Mouse (Mus musculus): ENCODE results near the gene Plekho1. TPM values are rescaled to one million over a fixed set of nuclear protein-coding genes. Genes with fewer than 3 reads are reported as not detected.
"Not testable (repeated sequence)": the region's sequence is repeated elsewhere in the genome, so short reads cannot be mapped to it uniquely, and the experiment has no call there.

Plekho1 gene
- polyA plus RNA-seq, 1 experiment: 82.7 TPM

GRCm38 (mm10) chr3:95987386-95988110, 8.3 kb downstream of the Plekho1 start:
- Histone ChIP-seq H3K4me1 (ENCODE audit: control insufficient read depth, insufficient read depth, low read length) (peaks cover 17% of the 10 kb centered on the region; the same call in 1 of the 2 replicates), H3K4me3 (replicated peaks; ENCODE audit: extremely low read depth, low read depth, low read length) (no peak overlapping the region)
- TF ChIP-seq POLR2A (IDR thresholded peaks at IDR 0.05; ENCODE audit: borderline replicate concordance, extremely low read depth, low read depth, low read length) (no peak), CTCF (IDR thresholded peaks at IDR 0.05; ENCODE audit: insufficient read depth, low read length) (no peak)
- WGBS: 57% methylated on average over 6 of the region's 6 CpGs
- no peak for DNase-seq

DNA sequence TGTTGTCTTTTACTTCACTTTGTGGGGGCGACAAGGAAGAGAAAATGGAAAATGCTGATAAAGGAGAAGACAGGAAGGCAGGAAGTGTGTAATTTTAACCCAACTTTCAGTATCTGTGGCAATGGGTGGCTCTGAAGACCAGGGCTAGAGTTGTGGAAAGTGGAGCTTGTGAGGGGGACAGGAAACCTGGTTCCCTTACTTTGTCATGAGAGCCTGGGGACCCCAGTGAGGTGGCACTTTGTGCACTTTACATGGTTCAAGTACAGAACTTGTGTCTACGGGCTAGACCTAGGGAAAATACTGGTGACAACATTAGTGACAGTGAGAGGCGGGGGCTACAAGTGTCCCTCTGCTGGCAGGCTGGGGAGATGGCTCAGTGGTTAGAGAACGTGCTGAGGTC, 8.8 kb downstream of the Plekho1 start:
- no peak for DNase-seq
- TF ChIP-seq CTCF (IDR thresholded peaks at IDR 0.05; ENCODE audit: insufficient read depth, low read length): no peak
- Histone ChIP-seq H3K4me1 (ENCODE audit: control insufficient read depth, insufficient read depth, low read length) (peaks cover 17% of the 10 kb centered on the region; the same call in 1 of the 2 replicates), H3K4me3 (replicated peaks; ENCODE audit: extremely low read depth, low read depth, low read length) (no peak overlapping the region)
- WGBS: 62% methylated on average over 4 of the region's 4 CpGs

- TF ChIP-seq POLR2A (IDR thresholded peaks at IDR 0.05; ENCODE audit: borderline replicate concordance, extremely low read depth, low read depth, low read length) (peak; percentile 46; the same call in 1 of the 2 replicates), CTCF (IDR thresholded peaks at IDR 0.05; ENCODE audit: insufficient read depth, low read length) (no peak)
- DNase-seq: peak; percentile 33
- Histone ChIP-seq H3K4me1 (ENCODE audit: control insufficient read depth, insufficient read depth, low read length) (peaks cover 17% of the 10 kb centered on the region; the same call in 1 of the 2 replicates), H3K4me3 (replicated peaks; ENCODE audit: extremely low read depth, low read depth, low read length) (no peak overlapping the region)
- 10% methylated on average over 21 of the region's 21 CpGs for WGBS
These were observed 9.7 kb downstream of the Plekho1 start for GRCm38 (mm10) chr3:95986001-95986622.

DNA sequence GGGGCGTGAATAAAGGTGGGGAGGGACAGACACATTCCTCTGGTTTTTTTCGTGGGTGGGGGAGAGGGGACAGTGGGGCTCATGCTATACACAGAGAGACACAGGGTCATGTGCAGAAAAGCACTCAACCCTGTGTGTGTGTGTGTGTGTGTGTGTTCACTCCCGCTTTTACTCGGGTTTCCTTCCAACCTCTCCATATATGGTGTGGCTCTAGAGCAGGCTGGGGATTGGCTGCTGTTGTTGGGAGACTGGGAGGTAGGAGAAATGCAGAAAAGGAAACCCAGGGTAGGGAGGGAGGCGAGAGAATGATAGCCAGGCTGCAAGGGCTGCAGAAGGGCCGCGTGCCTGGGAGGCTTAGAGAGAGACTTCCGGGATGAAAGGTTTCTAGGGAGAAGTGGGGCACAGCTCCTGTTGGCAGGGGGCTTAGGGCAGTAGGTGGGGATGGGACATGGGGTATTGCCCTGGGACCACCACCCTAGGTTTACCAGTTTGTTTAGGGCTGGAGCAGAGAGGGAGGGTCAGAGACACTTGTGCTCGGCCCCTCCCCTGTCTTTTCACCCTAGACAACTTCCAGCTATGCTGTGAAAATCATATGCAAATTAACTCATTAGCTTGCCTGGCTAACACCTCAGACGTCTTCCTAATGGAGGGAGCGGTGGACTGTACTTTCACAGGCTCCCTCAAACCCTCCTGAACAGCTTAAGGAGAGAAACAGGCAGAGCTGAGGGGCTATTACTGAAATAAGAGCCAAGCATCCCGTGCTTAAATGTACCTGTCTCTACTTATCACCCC, 10.4 kb downstream of the Plekho1 start:
- no peak for DNase-seq
- Histone ChIP-seq H3K4me3 (replicated peaks; ENCODE audit: extremely low read depth, low read depth, low read length) (peak overlapping the region; percentile 14), H3K4me1 (ENCODE audit: control insufficient read depth, insufficient read depth, low read length) (peaks cover 17% of the 10 kb centered on the region; the same call in 1 of the 2 replicates)
- TF ChIP-seq POLR2A (IDR thresholded peaks at IDR 0.05; ENCODE audit: borderline replicate concordance, extremely low read depth, low read depth, low read length): peak; percentile 55; the same call in 1 of the 2 replicates
- TF ChIP-seq CTCF (IDR thresholded peaks at IDR 0.05; ENCODE audit: insufficient read depth, low read length): no peak
- WGBS: 13% methylated on average over 12 of the region's 12 CpGs

GRCm38 (mm10) chr3:95982129-95982528, 13.7 kb downstream of the Plekho1 start:
- WGBS: 85% methylated on average over 4 of the region's 4 CpGs
- no peak for DNase-seq
- H3K4me3 ChIP-seq (replicated peaks; ENCODE audit: extremely low read depth, low read depth, low read length): no peak overlapping the region
- H3K4me1 ChIP-seq (ENCODE audit: control insufficient read depth, insufficient read depth, low read length): peaks cover 12% of the 10 kb centered on the region; the same call in 1 of the 2 replicates
- TF ChIP-seq POLR2A (IDR thresholded peaks at IDR 0.05; ENCODE audit: borderline replicate concordance, extremely low read depth, low read depth, low read length) (no peak), CTCF (IDR thresholded peaks at IDR 0.05; ENCODE audit: insufficient read depth, low read length) (no peak)

- 85% methylated on average over 12 of the region's 12 CpGs for WGBS
- TF ChIP-seq POLR2A (IDR thresholded peaks at IDR 0.05; ENCODE audit: borderline replicate concordance, extremely low read depth, low read depth, low read length) (no peak), CTCF (IDR thresholded peaks at IDR 0.05; ENCODE audit: insufficient read depth, low read length) (no peak)
- Histone ChIP-seq H3K4me3 (replicated peaks; ENCODE audit: extremely low read depth, low read depth, low read length) (no peak overlapping the region), H3K4me1 (ENCODE audit: control insufficient read depth, insufficient read depth, low read length) (0 out of 2 replicates have a peak, but pooled peaks cover 1% of the 10 kb centered on the region)
- no peak for DNase-seq
These were observed 15.4 kb downstream of the Plekho1 start for GRCm38 (mm10) chr3:95980276-95980970.

- TF ChIP-seq POLR2A (IDR thresholded peaks at IDR 0.05; ENCODE audit: borderline replicate concordance, extremely low read depth, low read depth, low read length) (no peak), CTCF (IDR thresholded peaks at IDR 0.05; ENCODE audit: insufficient read depth, low read length) (peak; percentile 34; the same call in 1 of the 2 replicates)
- 39% methylated on average over 9 of the region's 9 CpGs for WGBS
- H3K4me1 ChIP-seq (ENCODE audit: control insufficient read depth, insufficient read depth, low read length): no peaks in the 10 kb centered on the region
- H3K4me3 ChIP-seq (replicated peaks; ENCODE audit: extremely low read depth, low read depth, low read length): no peak overlapping the region
- DNase-seq: no peak
These were observed 17.5 kb downstream of the Plekho1 start for GRCm38 (mm10) chr3:95978265-95978664.

- not testable (repeated sequence) for DNase-seq; H3K4me3 ChIP-seq (replicated peaks; ENCODE audit: extremely low read depth, low read depth, low read length); H3K4me1 ChIP-seq (ENCODE audit: control insufficient read depth, insufficient read depth, low read length)
- 87% methylated on average over 7 of the region's 7 CpGs for WGBS
These were observed 18.2 kb downstream of the Plekho1 start for GRCm38 (mm10) chr3:95977587-95977986.

- no peak for TF ChIP-seq POLR2A (IDR thresholded peaks at IDR 0.05; ENCODE audit: borderline replicate concordance, extremely low read depth, low read depth, low read length)
- TF ChIP-seq CTCF (IDR thresholded peaks at IDR 0.05; ENCODE audit: insufficient read depth, low read length): no peak
- no peaks in the 10 kb centered on the region for H3K4me1 ChIP-seq (ENCODE audit: control insufficient read depth, insufficient read depth, low read length)
- no peak for DNase-seq
- no peak overlapping the region for H3K4me3 ChIP-seq (replicated peaks; ENCODE audit: extremely low read depth, low read depth, low read length)
- WGBS: 58% methylated on average over 3 of the region's 3 CpGs
These were observed 18.7 kb downstream of the Plekho1 start for GRCm38 (mm10) chr3:95977079-95977478.

All from lung, adult 2 months (tissue).